Mouse (Mus musculus): Measurements from ENCODE around the gene Mrtfb. TPM values are rescaled to one million over a fixed set of nuclear protein-coding genes. Genes with fewer than 3 reads are reported as not detected.

Gene Mrtfb
- total and polyA plus RNA-seq, 3 experiments = 2.1 to 12.1 (median 5.6) TPM

GRCm38 (mm10) chr16:13323751-13324150, 67.5 kb downstream of the Mrtfb start:
- H3K4me1 ChIP-seq (ENCODE audit: insufficient read depth, low read depth, low read length) = no peaks in the 10 kb centered on the region
- no peak for ATAC-seq (ENCODE audit: extremely low read depth, insufficient number of reproducible peaks, low FRiP score, poor library complexity, severe bottlenecking)
- H3K4me3 ChIP-seq (ENCODE audit: low read depth, low read length) = no peak overlapping the region
- H3K9me3 ChIP-seq (replicated peaks) = no peaks in the 10 kb centered on the region
- DNase-seq (ENCODE audit: low spot score) = no peak
- peaks cover 5% of the 10 kb centered on the region for H3K27me3 ChIP-seq (ENCODE audit: insufficient read depth, low read length)
- peaks cover 9% of the 10 kb centered on the region for H3K36me3 ChIP-seq (replicated peaks)
- no peak for TF ChIP-seq POLR2AphosphoS5 (IDR thresholded peaks at IDR 0.05; ENCODE audit: insufficient replicate concordance, low read depth, low read length)
- TF ChIP-seq TAL1 (conservative IDR thresholded peaks at IDR 0.05; ENCODE audit: low read depth, low read length) = no peak
- no peak for TF ChIP-seq CTCF (IDR thresholded peaks at IDR 0.05; ENCODE audit: low read depth, low read length)
- TF ChIP-seq GATA1 (IDR thresholded peaks at IDR 0.05; ENCODE audit: borderline replicate concordance, low read length) = no peak
- no peak for TF ChIP-seq GATA2 (IDR thresholded peaks at IDR 0.05; ENCODE audit: borderline replicate concordance, low read depth, low read length)

- Histone ChIP-seq H3K27me3 (ENCODE audit: insufficient read depth, low read length) (no peaks in the 10 kb centered on the region), H3K9me3 (replicated peaks) (no peaks in the 10 kb centered on the region), H3K4me1 (ENCODE audit: insufficient read depth, low read depth, low read length) (no peaks in the 10 kb centered on the region), H3K36me3 (replicated peaks) (peaks cover 11% of the 10 kb centered on the region), H3K4me3 (ENCODE audit: low read depth, low read length) (no peak overlapping the region)
- ATAC-seq (ENCODE audit: extremely low read depth, insufficient number of reproducible peaks, low FRiP score, poor library complexity, severe bottlenecking) (no peak), DNase-seq (ENCODE audit: low spot score) (no peak)
- TF ChIP-seq TAL1 (conservative IDR thresholded peaks at IDR 0.05; ENCODE audit: low read depth, low read length) (no peak), GATA1 (IDR thresholded peaks at IDR 0.05; ENCODE audit: borderline replicate concordance, low read length) (no peak)
These were observed 70.3 kb downstream of the Mrtfb start for GRCm38 (mm10) chr16:13326622-13327021.

GRCm38 (mm10) chr16:13328646-13329045, 72.4 kb downstream of the Mrtfb start:
- Histone ChIP-seq H3K36me3 (replicated peaks) (peaks cover 15% of the 10 kb centered on the region), H3K4me3 (ENCODE audit: low read depth, low read length) (no peak overlapping the region), H3K9me3 (replicated peaks) (no peaks in the 10 kb centered on the region), H3K4me1 (ENCODE audit: insufficient read depth, low read depth, low read length) (no peaks in the 10 kb centered on the region), H3K27me3 (ENCODE audit: insufficient read depth, low read length) (no peaks in the 10 kb centered on the region)
- ATAC-seq (ENCODE audit: extremely low read depth, insufficient number of reproducible peaks, low FRiP score, poor library complexity, severe bottlenecking) (no peak), DNase-seq (ENCODE audit: low spot score) (no peak)
- TF ChIP-seq POLR2AphosphoS5 (IDR thresholded peaks at IDR 0.05; ENCODE audit: insufficient replicate concordance, low read depth, low read length) (no peak), GATA1 (IDR thresholded peaks at IDR 0.05; ENCODE audit: borderline replicate concordance, low read length) (no peak), TAL1 (conservative IDR thresholded peaks at IDR 0.05; ENCODE audit: low read depth, low read length) (no peak), CTCF (IDR thresholded peaks at IDR 0.05; ENCODE audit: low read depth, low read length) (no peak), GATA2 (IDR thresholded peaks at IDR 0.05; ENCODE audit: borderline replicate concordance, low read depth, low read length) (no peak)

GRCm38 (mm10) chr16:13329640-13330039, 73.4 kb downstream of the Mrtfb start:
- Histone ChIP-seq H3K4me1 (ENCODE audit: insufficient read depth, low read depth, low read length) (no peaks in the 10 kb centered on the region), H3K27me3 (ENCODE audit: insufficient read depth, low read length) (no peaks in the 10 kb centered on the region), H3K9me3 (replicated peaks) (no peaks in the 10 kb centered on the region), H3K4me3 (ENCODE audit: low read depth, low read length) (no peak overlapping the region), H3K36me3 (replicated peaks) (peaks cover 15% of the 10 kb centered on the region)
- DNase-seq (ENCODE audit: low spot score) (no peak), ATAC-seq (ENCODE audit: extremely low read depth, insufficient number of reproducible peaks, low FRiP score, poor library complexity, severe bottlenecking) (no peak)
- no peak for TF ChIP-seq GATA2 (IDR thresholded peaks at IDR 0.05; ENCODE audit: borderline replicate concordance, low read depth, low read length)
- TF ChIP-seq POLR2AphosphoS5 (IDR thresholded peaks at IDR 0.05; ENCODE audit: insufficient replicate concordance, low read depth, low read length) = no peak
- no peak for TF ChIP-seq GATA1 (IDR thresholded peaks at IDR 0.05; ENCODE audit: borderline replicate concordance, low read length)
- no peak for TF ChIP-seq CTCF (IDR thresholded peaks at IDR 0.05; ENCODE audit: low read depth, low read length)

- Histone ChIP-seq H3K9me3 (replicated peaks) (no peaks in the 10 kb centered on the region), H3K4me3 (ENCODE audit: low read depth, low read length) (no peak overlapping the region), H3K4me1 (ENCODE audit: insufficient read depth, low read depth, low read length) (no peaks in the 10 kb centered on the region), H3K27me3 (ENCODE audit: insufficient read depth, low read length) (no peaks in the 10 kb centered on the region), H3K36me3 (replicated peaks) (peaks cover 15% of the 10 kb centered on the region)
- no peak for TF ChIP-seq CTCF (IDR thresholded peaks at IDR 0.05; ENCODE audit: low read depth, low read length)
- no peak for TF ChIP-seq GATA1 (IDR thresholded peaks at IDR 0.05; ENCODE audit: borderline replicate concordance, low read length)
- TF ChIP-seq POLR2AphosphoS5 (IDR thresholded peaks at IDR 0.05; ENCODE audit: insufficient replicate concordance, low read depth, low read length) = no peak
- no peak for TF ChIP-seq GATA2 (IDR thresholded peaks at IDR 0.05; ENCODE audit: borderline replicate concordance, low read depth, low read length)
- no peak for TF ChIP-seq TAL1 (conservative IDR thresholded peaks at IDR 0.05; ENCODE audit: low read depth, low read length)
- no peak for ATAC-seq (ENCODE audit: extremely low read depth, insufficient number of reproducible peaks, low FRiP score, poor library complexity, severe bottlenecking)
- no peak for DNase-seq (ENCODE audit: low spot score)
These were observed 74.0 kb downstream of the Mrtfb start for GRCm38 (mm10) chr16:13330221-13330659.

- no peak overlapping the region for H3K4me3 ChIP-seq (ENCODE audit: low read depth, low read length)
- no peaks in the 10 kb centered on the region for H3K9me3 ChIP-seq (replicated peaks)
- no peaks in the 10 kb centered on the region for H3K4me1 ChIP-seq (ENCODE audit: insufficient read depth, low read depth, low read length)
- no peak for TF ChIP-seq TAL1 (conservative IDR thresholded peaks at IDR 0.05; ENCODE audit: low read depth, low read length)
- no peak for ATAC-seq (ENCODE audit: extremely low read depth, insufficient number of reproducible peaks, low FRiP score, poor library complexity, severe bottlenecking)
- H3K27me3 ChIP-seq (ENCODE audit: insufficient read depth, low read length) = no peaks in the 10 kb centered on the region
- DNase-seq (ENCODE audit: low spot score) = no peak
- peaks cover 10% of the 10 kb centered on the region for H3K36me3 ChIP-seq (replicated peaks)
These were observed 75.6 kb downstream of the Mrtfb start for GRCm38 (mm10) chr16:13331898-13332297.

- H3K4me3 ChIP-seq (ENCODE audit: low read depth, low read length) = no peak overlapping the region
- DNase-seq (ENCODE audit: low spot score) (no peak), ATAC-seq (ENCODE audit: extremely low read depth, insufficient number of reproducible peaks, low FRiP score, poor library complexity, severe bottlenecking) (no peak)
- H3K9me3 ChIP-seq (replicated peaks) = no peaks in the 10 kb centered on the region
- H3K4me1 ChIP-seq (ENCODE audit: insufficient read depth, low read depth, low read length) = no peaks in the 10 kb centered on the region
- H3K36me3 ChIP-seq (replicated peaks) = peaks cover 6% of the 10 kb centered on the region
- TF ChIP-seq GATA2 (IDR thresholded peaks at IDR 0.05; ENCODE audit: borderline replicate concordance, low read depth, low read length) (no peak), POLR2AphosphoS5 (IDR thresholded peaks at IDR 0.05; ENCODE audit: insufficient replicate concordance, low read depth, low read length) (no peak), CTCF (IDR thresholded peaks at IDR 0.05; ENCODE audit: low read depth, low read length) (no peak), TAL1 (conservative IDR thresholded peaks at IDR 0.05; ENCODE audit: low read depth, low read length) (no peak), GATA1 (IDR thresholded peaks at IDR 0.05; ENCODE audit: borderline replicate concordance, low read length) (no peak)
- no peaks in the 10 kb centered on the region for H3K27me3 ChIP-seq (ENCODE audit: insufficient read depth, low read length)
These were observed 76.3 kb downstream of the Mrtfb start for GRCm38 (mm10) chr16:13332536-13332935.
